Mouse (Mus musculus): ENCODE data around the gene Ripor3.

DNA sequence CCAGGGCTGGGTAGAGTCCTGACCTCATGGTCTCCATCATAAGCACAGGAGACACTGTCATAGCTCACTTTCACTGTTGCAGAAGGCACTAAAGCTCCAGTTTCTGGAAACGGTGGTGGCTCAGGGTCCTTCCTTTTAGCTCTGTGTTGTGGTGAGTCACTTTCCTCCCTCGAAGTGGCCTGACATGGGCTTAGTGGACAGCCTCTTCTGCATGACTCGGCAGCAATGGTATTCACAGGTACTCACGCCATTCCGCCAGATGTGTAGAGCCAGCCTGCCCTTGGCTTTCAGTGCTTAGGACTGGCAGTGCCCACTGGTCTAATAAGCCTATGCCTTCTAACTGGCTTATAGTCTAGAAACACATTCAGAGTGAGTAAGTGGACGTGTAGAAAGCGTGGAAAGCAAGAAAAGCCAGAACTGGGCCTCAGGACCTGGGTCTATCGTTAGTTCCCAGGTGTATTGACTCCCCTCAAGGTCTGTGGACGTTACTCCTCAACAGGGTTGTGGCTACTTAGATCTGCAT, 46.6 kb downstream of the Ripor3 start:
- TF ChIP-seq NELFE (IDR thresholded peaks at IDR 0.05; ENCODE audit: low read depth, low read length), result no peak
- TF ChIP-seq MAZ (IDR thresholded peaks at IDR 0.05; ENCODE audit: low read depth, low read length), result no peak
- TF ChIP-seq POLR2A (IDR thresholded peaks at IDR 0.05; ENCODE audit: low read depth, low read length), result no peak
- no peak for TF ChIP-seq USF1 (IDR thresholded peaks at IDR 0.05; ENCODE audit: low read depth, low read length)
- no peak for TF ChIP-seq EP300 (IDR thresholded peaks at IDR 0.05; ENCODE audit: low read length)

Measured in CH12.LX (cell line).